Mouse (Mus musculus) kidney, embryonic 15.5 days (tissue): Measurements from ENCODE around the gene Smarca4. TPM values are rescaled to one million over a fixed set of nuclear protein-coding genes. Genes with fewer than 3 reads are reported as not detected.
A peak's percentile ranks its signal among the peaks of the same experiment; 100 is the strongest.

Experiments used
- ATAC-seq: fragments of 200-750 bp; cut with Nextera tagmentation; replicated peaks from 2 replicates; pipeline ENCODE4 v1.8.0; 2017; ENCODE audit warnings: moderate TSS enrichment; ENCODE audit not compliant: low FRiP score
- H3K27ac ChIP-seq: fragments of 300-500 bp; sonication (generic); 2 replicates; pipeline ENCODE4 v1.5.1; 2015; ENCODE audit warnings: mild to moderate bottlenecking, inconsistent platforms
- H3K27me3 ChIP-seq: fragments of 300-500 bp; sonication (generic); 2 replicates; pipeline ENCODE4 v1.6.1; 2015; ENCODE audit warnings: inconsistent platforms
- H3K36me3 ChIP-seq: fragments of 300-500 bp; sonication (generic); 2 replicates; pipeline ENCODE4 v1.6.1; 2015; ENCODE audit warnings: inconsistent platforms
- H3K4me1 ChIP-seq: fragments of 300-500 bp; sonication (generic); 2 replicates; pipeline ENCODE4 v1.6.1; 2015; ENCODE audit warnings: inconsistent platforms
- H3K4me2 ChIP-seq: fragments of 300-500 bp; sonication (generic); 2 replicates; pipeline ENCODE4 v1.6.1; 2015; ENCODE audit warnings: moderate library complexity, mild to moderate bottlenecking, inconsistent platforms
- H3K4me3 ChIP-seq: fragments of 300-500 bp; sonication (generic); replicated peaks from 2 replicates; pipeline ENCODE4 v1.5.1; 2015; ENCODE audit warnings: mild to moderate bottlenecking, inconsistent platforms
- H3K9ac ChIP-seq: fragments of 300-500 bp; sonication (generic); 2 replicates; pipeline ENCODE4 v1.6.1; 2015; ENCODE audit warnings: mild to moderate bottlenecking, inconsistent platforms
- H3K9me3 ChIP-seq: fragments of 300-500 bp; sonication (generic); replicated peaks from 2 replicates; pipeline ENCODE4 v1.6.1; 2016; ENCODE audit warnings: inconsistent platforms
- WGBS: fragments of 180-500 bp; shearing (Covaris S2); methylation state at CpG from one replicate; pipeline ENCODE4 v1.1.7; 2015; ENCODE audit warnings: mixed read lengths; 5-methylcytosine and 5-hydroxymethylcytosine counted together
- polyA plus RNA-seq: library from polyadenylated mRNA; unstranded; fragments of >200 nt; fragmentation: Nextera tagmentation; extraction: Ambion mirVana; gene quantifications from 2 replicates; pipeline ENCODE4 v1.2.1, GENCODE M21; 2015

The Smarca4 gene
- polyA plus RNA-seq, 1 experiment from 2014 or later = 101 TPM

- Histone ChIP-seq H3K4me1 (no peaks in the 10 kb centered on the region), H3K9me3 (no peaks in the 10 kb centered on the region), H3K36me3 (peaks cover 83% of the 10 kb centered on the region), H3K27me3 (no peaks in the 10 kb centered on the region), H3K4me2 (no peak overlapping the region), H3K4me3 (no peak overlapping the region), H3K27ac (no peak overlapping the region), H3K9ac (no peak overlapping the region)
- ATAC-seq = no peak
- 85% methylated on average over 4 of the region's 4 CpGs for WGBS
These were observed 90.1 kb downstream of the Smarca4 start for GRCm38 (mm10) chr9:21706085-21706484.

DNA sequence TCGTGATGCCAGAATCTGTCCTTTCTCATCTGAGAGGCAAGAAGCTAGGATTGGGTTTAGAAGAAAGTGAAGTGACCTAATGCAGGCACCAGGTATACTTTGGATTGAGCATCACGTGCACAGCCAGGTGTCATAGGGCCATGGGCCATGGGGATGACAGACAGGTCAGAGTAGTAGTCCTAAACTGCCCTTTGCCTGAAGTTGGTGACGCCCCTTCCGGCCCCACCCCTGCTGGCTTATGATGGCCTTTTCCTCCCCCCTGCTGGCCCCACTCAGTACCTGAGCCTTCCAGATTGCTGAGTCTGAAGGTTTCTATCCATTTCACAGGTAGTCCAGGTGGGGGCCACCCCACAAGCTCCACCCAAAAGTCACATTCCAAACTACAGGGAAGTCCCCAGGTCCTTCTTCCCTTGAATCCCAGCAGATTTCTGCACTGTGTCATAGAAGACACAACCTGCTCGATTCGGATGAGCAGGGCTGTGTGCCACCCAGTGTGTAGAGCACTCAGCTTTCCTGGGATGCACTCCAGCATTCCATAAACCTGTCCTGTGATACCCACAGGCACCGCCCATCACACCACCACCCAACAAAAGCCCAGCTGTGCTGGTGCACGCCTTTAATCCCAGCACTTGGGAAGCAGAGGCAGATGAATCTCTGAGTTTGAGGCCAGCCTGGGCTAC lies 90.8 kb downstream of the Smarca4 start:
- H3K4me3 ChIP-seq = no peak overlapping the region
- H3K9me3 ChIP-seq = no peaks in the 10 kb centered on the region
- no peak overlapping the region for H3K9ac ChIP-seq
- ATAC-seq = no peak
- H3K36me3 ChIP-seq = peaks cover 76% of the 10 kb centered on the region
- no peak overlapping the region for H3K4me2 ChIP-seq
- H3K27ac ChIP-seq = no peak overlapping the region
- H3K4me1 ChIP-seq = no peaks in the 10 kb centered on the region
- WGBS = 89% methylated on average over 8 of the region's 8 CpGs
- H3K27me3 ChIP-seq = no peaks in the 10 kb centered on the region

- H3K9ac ChIP-seq = no peak overlapping the region
- no peak overlapping the region for H3K4me2 ChIP-seq
- no peak overlapping the region for H3K4me3 ChIP-seq
- ATAC-seq = no peak
- 93% methylated on average over 3 of the region's 3 CpGs for WGBS
- H3K4me1 ChIP-seq = no peaks in the 10 kb centered on the region
- H3K27ac ChIP-seq = no peak overlapping the region
- peaks cover 50% of the 10 kb centered on the region for H3K36me3 ChIP-seq
- H3K27me3 ChIP-seq = no peaks in the 10 kb centered on the region
- H3K9me3 ChIP-seq = no peaks in the 10 kb centered on the region
These were observed 93.4 kb downstream of the Smarca4 start for GRCm38 (mm10) chr9:21709340-21709739.

DNA sequence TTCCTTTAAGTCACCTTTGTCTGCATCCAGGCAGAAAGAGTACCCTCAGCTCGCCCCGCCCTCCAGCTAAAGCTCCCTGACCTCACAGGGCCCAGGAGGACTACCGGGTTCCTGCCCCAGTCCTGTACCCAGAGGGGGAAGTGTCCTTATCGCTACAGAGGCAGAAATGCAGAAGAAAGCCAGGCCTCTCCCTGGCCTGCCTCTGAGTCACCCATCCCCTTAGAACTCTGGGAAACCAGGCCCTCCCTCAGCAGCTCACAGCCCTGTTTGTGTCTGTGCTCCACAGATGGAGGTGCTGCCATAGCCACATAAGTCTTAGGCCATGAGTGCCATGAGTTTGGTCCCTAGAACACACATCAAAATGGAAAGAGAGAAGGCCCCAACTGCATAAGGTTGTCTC lies 99.3 kb downstream of the Smarca4 start:
- H3K9me3 ChIP-seq = no peaks in the 10 kb centered on the region
- 53% methylated on average over 4 of the region's 4 CpGs for WGBS
- H3K4me1 ChIP-seq = peaks cover 5% of the 10 kb centered on the region; the same call in 1 of the 2 replicates
- no peak overlapping the region for H3K9ac ChIP-seq
- no peak overlapping the region for H3K4me3 ChIP-seq
- no peak overlapping the region for H3K4me2 ChIP-seq
- no peak for ATAC-seq
- no peaks in the 10 kb centered on the region for H3K27me3 ChIP-seq
- no peak overlapping the region for H3K27ac ChIP-seq
- no peaks in the 10 kb centered on the region for H3K36me3 ChIP-seq

GRCm38 (mm10) chr9:21717015-21717414 lies 101.0 kb downstream of the Smarca4 start:
- Histone ChIP-seq H3K36me3 (no peaks in the 10 kb centered on the region), H3K4me1 (peaks cover 9% of the 10 kb centered on the region), H3K27me3 (no peaks in the 10 kb centered on the region), H3K4me3 (no peak overlapping the region), H3K9me3 (no peaks in the 10 kb centered on the region), H3K27ac (no peak overlapping the region), H3K9ac (no peak overlapping the region), H3K4me2 (no peak overlapping the region)
- WGBS = 86% methylated on average over 2 of the region's 2 CpGs
- ATAC-seq = no peak

DNA sequence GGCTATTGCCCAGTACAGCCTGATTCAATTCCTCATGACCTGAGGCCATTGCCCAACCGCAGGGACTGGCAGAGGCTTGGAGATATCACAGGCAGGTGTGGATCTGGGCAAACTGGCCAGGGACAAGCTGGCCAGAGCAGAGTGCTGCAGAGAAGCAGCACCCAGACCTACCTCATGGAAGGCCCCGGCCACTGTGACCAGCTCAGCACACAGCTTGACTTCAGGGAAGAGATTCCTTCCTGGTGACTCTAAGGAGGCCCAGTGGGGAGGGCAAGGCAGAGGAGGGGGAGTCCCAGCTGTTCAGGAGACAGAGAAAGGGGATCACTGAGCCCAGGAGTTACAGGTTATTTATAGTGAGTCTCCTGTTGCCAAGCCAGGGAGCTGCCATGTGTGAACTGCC lies 105.1 kb downstream of the Smarca4 start:
- Histone ChIP-seq H3K9ac (no peak overlapping the region), H3K36me3 (peaks cover 8% of the 10 kb centered on the region; the same call in 1 of the 2 replicates), H3K27ac (no peak overlapping the region; the same call in 1 of the 2 replicates), H3K4me2 (no peak overlapping the region), H3K27me3 (no peaks in the 10 kb centered on the region), H3K4me3 (no peak overlapping the region), H3K9me3 (no peaks in the 10 kb centered on the region), H3K4me1 (peaks cover 34% of the 10 kb centered on the region)
- no peak for ATAC-seq
- WGBS = 64% methylated on average over 2 of the region's 2 CpGs

- H3K27me3 ChIP-seq = no peaks in the 10 kb centered on the region
- peak within 1 kb of the TSS; percentile 77 for H3K4me3 ChIP-seq
- peak within 1 kb of the TSS; percentile 96 for H3K27ac ChIP-seq
- H3K9ac ChIP-seq = peak within 1 kb of the TSS; percentile 72
- WGBS = under 1% methylated on average over 47 of the region's 47 CpGs
- H3K4me2 ChIP-seq = peak within 1 kb of the TSS; percentile 72
- H3K4me1 ChIP-seq = peaks cover 54% of the 10 kb centered on the region
- ATAC-seq = peak; percentile 89
- H3K9me3 ChIP-seq = no peaks in the 10 kb centered on the region
- peaks cover 19% of the 10 kb centered on the region; the same call in 1 of the 2 replicates for H3K36me3 ChIP-seq
These were observed 107.6 kb downstream of the Smarca4 start, which contains the start of gene Ldlr for GRCm38 (mm10) chr9:21723377-21724146. Gene Ldlr (plus strand): TSS chr9:21723483.

- H3K36me3 ChIP-seq = peaks cover 22% of the 10 kb centered on the region; the same call in 1 of the 2 replicates
- peak overlapping the region; percentile 72 for H3K9ac ChIP-seq
- H3K9me3 ChIP-seq = no peaks in the 10 kb centered on the region
- H3K27ac ChIP-seq = peak overlapping the region; percentile 96
- peak; percentile 95 for ATAC-seq
- WGBS = 0% methylated on average over 18 of the region's 18 CpGs
- peak overlapping the region; percentile 72 for H3K4me2 ChIP-seq
- H3K4me3 ChIP-seq = peak overlapping the region; percentile 77
- no peaks in the 10 kb centered on the region for H3K27me3 ChIP-seq
- peaks cover 54% of the 10 kb centered on the region for H3K4me1 ChIP-seq
These were observed 108.2 kb downstream of the Smarca4 start for GRCm38 (mm10) chr9:21724147-21724536.

GRCm38 (mm10) chr9:21725224-21726121 lies 109.5 kb downstream of the Smarca4 start:
- Histone ChIP-seq H3K36me3 (peaks cover 24% of the 10 kb centered on the region), H3K9ac (no peak overlapping the region), H3K4me1 (peaks cover 65% of the 10 kb centered on the region), H3K9me3 (no peaks in the 10 kb centered on the region), H3K27ac (peak overlapping the region; percentile 96; the same call in 1 of the 2 replicates), H3K27me3 (no peaks in the 10 kb centered on the region), H3K4me3 (peak overlapping the region; percentile 77), H3K4me2 (peak overlapping the region; percentile 72)
- no peak for ATAC-seq
- 73% methylated on average over 23 of the region's 23 CpGs for WGBS

- peaks cover 64% of the 10 kb centered on the region for H3K4me1 ChIP-seq
- ATAC-seq = no peak
- WGBS = 73% methylated on average over 14 of the region's 14 CpGs
- no peaks in the 10 kb centered on the region for H3K27me3 ChIP-seq
- H3K36me3 ChIP-seq = peaks cover 28% of the 10 kb centered on the region
- no peak overlapping the region for H3K9ac ChIP-seq
- H3K4me2 ChIP-seq = peak overlapping the region; percentile 72
- no peak overlapping the region for H3K4me3 ChIP-seq
- peak overlapping the region; percentile 42; the same call in 1 of the 2 replicates for H3K27ac ChIP-seq
- no peaks in the 10 kb centered on the region for H3K9me3 ChIP-seq
These were observed 110.4 kb downstream of the Smarca4 start for GRCm38 (mm10) chr9:21726218-21726975.

DNA sequence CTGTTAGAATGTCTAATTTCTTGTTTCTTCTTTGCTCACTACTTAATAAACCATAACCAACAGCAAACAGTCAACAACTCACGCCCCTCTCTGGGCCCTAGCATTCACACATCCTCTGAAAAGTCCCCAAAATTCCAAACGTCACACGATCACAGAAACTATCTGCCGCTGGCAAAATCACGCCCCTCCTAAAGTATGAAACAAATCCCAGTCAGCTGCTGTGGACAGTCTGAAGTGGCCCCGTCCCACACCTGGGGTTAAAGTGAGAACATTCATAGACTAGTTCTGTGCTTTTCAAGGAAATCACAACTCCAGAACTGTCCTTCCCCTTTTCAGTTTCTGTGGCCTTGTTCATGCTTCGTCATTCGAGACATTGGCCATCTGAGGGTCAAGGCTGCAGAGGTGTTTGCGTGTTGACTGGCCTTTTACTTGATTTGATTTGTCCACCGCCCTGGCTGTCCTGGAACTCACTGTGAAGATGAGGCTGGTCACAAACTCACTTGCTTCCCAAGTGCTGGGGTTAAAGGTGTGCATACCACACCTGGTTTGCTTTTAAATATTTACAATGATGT lies 112.4 kb downstream of the Smarca4 start:
- no peak overlapping the region for H3K4me3 ChIP-seq
- no peak overlapping the region for H3K4me2 ChIP-seq
- peaks cover 48% of the 10 kb centered on the region for H3K36me3 ChIP-seq
- H3K27me3 ChIP-seq = no peaks in the 10 kb centered on the region
- ATAC-seq = no peak
- WGBS = 85% methylated on average over 10 of the region's 10 CpGs
- H3K9ac ChIP-seq = no peak overlapping the region
- no peak overlapping the region for H3K27ac ChIP-seq
- H3K9me3 ChIP-seq = no peaks in the 10 kb centered on the region
- peaks cover 57% of the 10 kb centered on the region for H3K4me1 ChIP-seq
